Mouse (Mus musculus) bone marrow macrophage, adult 2 months (primary cell): ENCODE measurements at regions not wholly inside any gene's neighbourhood (a gene's known extent, or its start where the extent isn't known, plus 50 kb on each side); places are given as distances from the start of the nearest gene placed in this dataset.

Experiments
- CTCF ChIP-seq: IDR thresholded peaks from 2 replicates; pipeline ENCODE4 v1.5.1; 2012; ENCODE audit warnings: low read depth, mild to moderate bottlenecking, low read length, moderate library complexity
- POLR2A ChIP-seq: IDR thresholded peaks from 2 replicates; pipeline ENCODE4 v1.6.1; 2012; ENCODE audit warnings: mild to moderate bottlenecking, low read depth, low read length, borderline replicate concordance

GRCm38 (mm10) chr10:17487460-17487859 lies 235.6 kb upstream of the Cited2 start:
- TF ChIP-seq POLR2A (no peak), CTCF (no peak)
